Mouse (Mus musculus) thymus, postnatal 0 days (tissue): ENCODE measurements around the gene Gimap1. TPM values are rescaled to one million over a fixed set of nuclear protein-coding genes. Genes with fewer than 3 reads are reported as not detected.

Experiments used
- polyA plus RNA-seq: library from polyadenylated mRNA; unstranded; fragments of >200 nt; fragmentation: Nextera tagmentation; extraction: Ambion mirVana; gene quantifications from 2 replicates; pipeline ENCODE4 v1.2.1, GENCODE M21; 2015

Gimap1 gene
- polyA plus RNA-seq, 1 experiment from 2014 or later, result 170 TPM

Other genes starting within 250 kb of the Gimap1 start
- 0.78 and 1.1 TPM in 2 replicates for gene Atp6v0e2, start 201.4 kb upstream of the Gimap1 start, polyA plus RNA-seq
- gene Lrrc61, start 184.3 kb upstream of the Gimap1 start, polyA plus RNA-seq, result 6.1 and 6.8 TPM in 2 replicates
- gene Rarres2, start 166.3 kb upstream of the Gimap1 start, polyA plus RNA-seq, result 14.9 and 18.0 TPM in 2 replicates
- gene Gm45021, start 149.4 kb upstream of the Gimap1 start, polyA plus RNA-seq, result 0.48 TPM in 1 of 2 replicates, not detected in the other
- 15.5 and 15.6 TPM in 2 replicates for gene Repin1, start 145.2 kb upstream of the Gimap1 start, polyA plus RNA-seq
- not detected in 2 replicates for gene Gm44965, start 145.1 kb upstream of the Gimap1 start, polyA plus RNA-seq
- gene Zfp775, start 137.0 kb upstream of the Gimap1 start, polyA plus RNA-seq, result 6.8 and 6.9 TPM in 2 replicates
- gene AI854703, start 112.3 kb upstream of the Gimap1 start, polyA plus RNA-seq, result 2.0 and 2.3 TPM in 2 replicates
- gene Gimap8, start 91.8 kb upstream of the Gimap1 start, polyA plus RNA-seq, result 11.8 and 12.8 TPM in 2 replicates
- gene Gimap9, start 62.9 kb upstream of the Gimap1 start, polyA plus RNA-seq, result 164 and 172 TPM in 2 replicates
- gene Gimap4, start 54.5 kb upstream of the Gimap1 start, polyA plus RNA-seq, result 33.0 and 34.3 TPM in 2 replicates
- gene Gimap6, start 30.8 kb upstream of the Gimap1 start, polyA plus RNA-seq, result 184 TPM in 2 replicates
- 11.0 and 13.9 TPM in 2 replicates for gene Gm28053, start 20.4 kb upstream of the Gimap1 start, polyA plus RNA-seq
- gene Gimap7, start 20.4 kb upstream of the Gimap1 start, polyA plus RNA-seq, result 6.5 and 6.7 TPM in 2 replicates
- 23.7 and 29.6 TPM in 2 replicates for gene Gimap5, start 7.1 kb downstream of the Gimap1 start, polyA plus RNA-seq
- gene Gimap3, start 31.8 kb downstream of the Gimap1 start, polyA plus RNA-seq, result 3.6 and 5.3 TPM in 2 replicates
- gene Tmem176a, start 101.9 kb downstream of the Gimap1 start, polyA plus RNA-seq, result 129 and 134 TPM in 2 replicates
- gene Tmem176b, start 102.4 kb downstream of the Gimap1 start, polyA plus RNA-seq, result 304 TPM in 2 replicates
- gene Aoc1, start 133.8 kb downstream of the Gimap1 start, polyA plus RNA-seq, result 0.66 and 0.86 TPM in 2 replicates
- gene 1600015I10Rik, start 190.8 kb downstream of the Gimap1 start, polyA plus RNA-seq, result 0.06 and 0.10 TPM in 2 replicates
- 0.18 TPM in 1 of 2 replicates, not detected in the other for gene Doxl2, start 235.9 kb downstream of the Gimap1 start, polyA plus RNA-seq
- not detected in 2 replicates for gene Svs1, start 247.8 kb downstream of the Gimap1 start, polyA plus RNA-seq